Mouse (Mus musculus): Measurements from ENCODE around the gene Hsd3b7. TPM values are rescaled to one million over a fixed set of nuclear protein-coding genes. Genes with fewer than 3 reads are reported as not detected.

The Hsd3b7 gene
- polyA plus RNA-seq, 1 experiment from 2014 or later = 28.0 TPM

- H3K4me3 ChIP-seq = peak overlapping the region; percentile 97
Observed at GRCm38 (mm10) chr7:127777474-127778266, 22.7 kb upstream of the Hsd3b7 start.

GRCm38 (mm10) chr7:127778350-127778749 lies 22.1 kb upstream of the Hsd3b7 start:
- H3K9me3 ChIP-seq (replicated peaks) = no peaks in the 10 kb centered on the region
- no peak for ATAC-seq
- WGBS (ENCODE audit: insufficient replicate concordance) = 75% methylated on average over 4 of the region's 4 CpGs
- peak overlapping the region; percentile 93 for H3K9ac ChIP-seq
- H3K36me3 ChIP-seq = peaks cover 57% of the 10 kb centered on the region
- peak overlapping the region; percentile 95 for H3K27ac ChIP-seq
- peaks cover 42% of the 10 kb centered on the region for H3K4me1 ChIP-seq
- peak overlapping the region; percentile 97 for H3K4me3 ChIP-seq
- peak overlapping the region; percentile 93 for H3K4me2 ChIP-seq
- H3K27me3 ChIP-seq (replicated peaks) = no peaks in the 10 kb centered on the region

More at GRCm38 (mm10) chr7:127777474-127778266, 22.7 kb upstream of the Hsd3b7 start:
- no peaks in the 10 kb centered on the region for H3K27me3 ChIP-seq (replicated peaks)
- peak overlapping the region; percentile 93 for H3K9ac ChIP-seq
- peak overlapping the region; percentile 93 for H3K4me2 ChIP-seq
- 3% methylated on average over 56 of the region's 66 CpGs for WGBS (ENCODE audit: insufficient replicate concordance)
- no peaks in the 10 kb centered on the region for H3K9me3 ChIP-seq (replicated peaks)
- H3K27ac ChIP-seq = peak overlapping the region; percentile 95
- H3K36me3 ChIP-seq = peaks cover 50% of the 10 kb centered on the region
- ATAC-seq = peak; percentile 46
- H3K4me1 ChIP-seq = peaks cover 43% of the 10 kb centered on the region

GRCm38 (mm10) chr7:127785308-127785707 lies 15.1 kb upstream of the Hsd3b7 start, which contains the start of gene Gm49388:
Gm49388 (plus strand) TSS chr7:127785608.
- no peaks in the 10 kb centered on the region for H3K4me1 ChIP-seq
- ATAC-seq = no peak
- H3K27me3 ChIP-seq (replicated peaks) = no peaks in the 10 kb centered on the region
- no peak within 1 kb of the TSS for H3K27ac ChIP-seq
- no peak within 1 kb of the TSS for H3K4me2 ChIP-seq
- peaks cover 99% of the 10 kb centered on the region for H3K36me3 ChIP-seq
- no peaks in the 10 kb centered on the region for H3K9me3 ChIP-seq (replicated peaks)
- no peak within 1 kb of the TSS for H3K4me3 ChIP-seq
- WGBS (ENCODE audit: insufficient replicate concordance) = 88% methylated on average over 7 of the region's 7 CpGs
- H3K9ac ChIP-seq = no peak within 1 kb of the TSS

GRCm38 (mm10) chr7:127797076-127797845 lies 3.1 kb upstream of the Hsd3b7 start:
- Histone ChIP-seq H3K4me2 (no peak overlapping the region), H3K27me3 (replicated peaks) (no peaks in the 10 kb centered on the region), H3K9ac (no peak overlapping the region), H3K4me1 (peaks cover 26% of the 10 kb centered on the region), H3K36me3 (peaks cover 93% of the 10 kb centered on the region), H3K27ac (no peak overlapping the region), H3K4me3 (no peak overlapping the region), H3K9me3 (replicated peaks) (no peaks in the 10 kb centered on the region)
- ATAC-seq = no peak
- WGBS (ENCODE audit: insufficient replicate concordance) = 91% methylated on average over 23 of the region's 23 CpGs

- no peaks in the 10 kb centered on the region for H3K27me3 ChIP-seq (replicated peaks)
- no peak overlapping the region for H3K9ac ChIP-seq
- no peak overlapping the region for H3K4me3 ChIP-seq
- whole genome bisulfite sequencing (ENCODE audit: insufficient replicate concordance) = 81% methylated on average over 4 of the region's 4 CpGs
- no peaks in the 10 kb centered on the region for H3K9me3 ChIP-seq (replicated peaks)
- no peak for ATAC-seq
- H3K4me1 ChIP-seq = peaks cover 36% of the 10 kb centered on the region
- H3K27ac ChIP-seq = no peak overlapping the region
- H3K36me3 ChIP-seq = peaks cover 91% of the 10 kb centered on the region
- no peak overlapping the region for H3K4me2 ChIP-seq
Observed at GRCm38 (mm10) chr7:127798591-127798990, 1.8 kb upstream of the Hsd3b7 start.

- H3K9ac ChIP-seq = no peak overlapping the region
- ATAC-seq = no peak
- no peak overlapping the region; the same call in 1 of the 2 replicates for H3K27ac ChIP-seq
- no peaks in the 10 kb centered on the region for H3K9me3 ChIP-seq (replicated peaks)
- H3K4me2 ChIP-seq = no peak overlapping the region
- H3K4me3 ChIP-seq = no peak overlapping the region
- no peaks in the 10 kb centered on the region for H3K27me3 ChIP-seq (replicated peaks)
- peaks cover 41% of the 10 kb centered on the region for H3K4me1 ChIP-seq
- peaks cover 85% of the 10 kb centered on the region for H3K36me3 ChIP-seq
- WGBS (ENCODE audit: insufficient replicate concordance) = 83% methylated on average over 13 of the region's 13 CpGs
Observed at GRCm38 (mm10) chr7:127799211-127799610, 1.2 kb upstream of the Hsd3b7 start.

GRCm38 (mm10) chr7:127799738-127800137 lies 666 bp upstream of the Hsd3b7 start:
- Histone ChIP-seq H3K9me3 (replicated peaks) (no peaks in the 10 kb centered on the region), H3K4me2 (no peak overlapping the region), H3K4me1 (peaks cover 46% of the 10 kb centered on the region), H3K36me3 (peaks cover 80% of the 10 kb centered on the region), H3K9ac (no peak overlapping the region), H3K27ac (peak overlapping the region; percentile 17; the same call in 1 of the 2 replicates), H3K4me3 (no peak overlapping the region), H3K27me3 (replicated peaks) (no peaks in the 10 kb centered on the region)
- WGBS (ENCODE audit: insufficient replicate concordance) = 75% methylated on average over 1 of the region's 1 CpGs
- no peak for ATAC-seq

GRCm38 (mm10) chr7:127801010-127801621 lies 712 bp downstream of the Hsd3b7 start:
- peak overlapping the region; percentile 42 for H3K27ac ChIP-seq

GRCm38 (mm10) chr7:127802313-127802712 lies 1.9 kb downstream of the Hsd3b7 start:
- peaks cover 72% of the 10 kb centered on the region for H3K4me1 ChIP-seq
- H3K27me3 ChIP-seq (replicated peaks) = no peaks in the 10 kb centered on the region
- ATAC-seq = no peak
- H3K9ac ChIP-seq = no peak overlapping the region
- no peak overlapping the region for H3K4me2 ChIP-seq
- H3K36me3 ChIP-seq = peaks cover 54% of the 10 kb centered on the region
- H3K4me3 ChIP-seq = no peak overlapping the region
- no peaks in the 10 kb centered on the region for H3K9me3 ChIP-seq (replicated peaks)
- H3K27ac ChIP-seq = no peak overlapping the region
- WGBS (ENCODE audit: insufficient replicate concordance) = 86% methylated on average over 17 of the region's 17 CpGs

More at GRCm38 (mm10) chr7:127801010-127801621, 712 bp downstream of the Hsd3b7 start:
- H3K9ac ChIP-seq = no peak overlapping the region
- H3K4me2 ChIP-seq = peak overlapping the region; percentile 45
- ATAC-seq = no peak
- no peaks in the 10 kb centered on the region for H3K9me3 ChIP-seq (replicated peaks)
- peaks cover 66% of the 10 kb centered on the region for H3K36me3 ChIP-seq
- WGBS (ENCODE audit: insufficient replicate concordance) = 78% methylated on average over 8 of the region's 8 CpGs
- H3K4me1 ChIP-seq = peaks cover 60% of the 10 kb centered on the region
- H3K4me3 ChIP-seq = peak overlapping the region; percentile 16
- no peaks in the 10 kb centered on the region for H3K27me3 ChIP-seq (replicated peaks)

GRCm38 (mm10) chr7:127808821-127809220 lies 8.4 kb downstream of the Hsd3b7 start:
- 53% methylated on average over 5 of the region's 5 CpGs for WGBS (ENCODE audit: insufficient replicate concordance)
- H3K36me3 ChIP-seq = no peaks in the 10 kb centered on the region
- no peak overlapping the region for H3K9ac ChIP-seq
- H3K9me3 ChIP-seq (replicated peaks) = no peaks in the 10 kb centered on the region
- H3K27ac ChIP-seq = peak overlapping the region; percentile 30; the same call in 1 of the 2 replicates
- H3K4me2 ChIP-seq = no peak overlapping the region
- H3K4me3 ChIP-seq = no peak overlapping the region
- peaks cover 51% of the 10 kb centered on the region for H3K4me1 ChIP-seq
- ATAC-seq = no peak
- no peaks in the 10 kb centered on the region for H3K27me3 ChIP-seq (replicated peaks)

GRCm38 (mm10) chr7:127809846-127810245 lies 9.4 kb downstream of the Hsd3b7 start:
- no peaks in the 10 kb centered on the region for H3K9me3 ChIP-seq (replicated peaks)
- no peak overlapping the region for H3K4me2 ChIP-seq
- 77% methylated on average over 1 of the region's 1 CpGs for WGBS (ENCODE audit: insufficient replicate concordance)
- H3K4me1 ChIP-seq = peaks cover 48% of the 10 kb centered on the region
- H3K36me3 ChIP-seq = no peaks in the 10 kb centered on the region
- H3K9ac ChIP-seq = no peak overlapping the region
- no peak overlapping the region for H3K27ac ChIP-seq
- no peak for ATAC-seq
- H3K27me3 ChIP-seq (replicated peaks) = no peaks in the 10 kb centered on the region
- no peak overlapping the region for H3K4me3 ChIP-seq
